Mouse (Mus musculus): Measurements from ENCODE around the gene Haao. TPM values are rescaled to one million over a fixed set of nuclear protein-coding genes. Genes with fewer than 3 reads are reported as not detected.

Gene Haao
- polyA plus RNA-seq (2012; fragmentation: generic; extraction: Trizol), result not detected
- long read RNA-seq, experiment 1, result 0 reads
- long read RNA-seq, experiment 2, result 0 reads

DNA sequence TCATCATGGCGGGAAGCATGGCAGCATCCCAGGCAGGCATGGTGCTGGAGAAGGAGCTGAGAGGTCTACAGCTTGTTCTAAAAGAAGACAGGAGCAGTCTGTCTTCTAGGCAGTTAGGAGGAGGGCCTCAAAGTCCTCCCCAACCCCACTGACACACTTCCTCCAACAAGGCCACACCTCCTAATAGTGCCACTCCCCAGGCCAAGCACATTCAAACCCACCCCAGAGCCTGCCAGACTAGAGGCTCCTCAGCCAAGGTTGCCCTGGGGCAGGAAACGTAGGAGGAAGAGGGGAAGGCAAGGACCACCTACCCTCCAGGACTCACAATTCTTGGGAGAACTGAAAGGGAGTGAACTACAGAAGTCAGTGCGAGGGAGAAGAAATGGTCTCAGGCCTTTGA is at the start of gene Haao:
Gene Haao (minus strand): TSS at position 149 of the 400 bp plus-strand sequence.
- Histone ChIP-seq H3K79me3 (ENCODE audit: low read depth) (no peaks in the 10 kb centered on the region), H3ac (ENCODE audit: control insufficient read depth, insufficient read length, low read depth) (no peak within 1 kb of the TSS), H3K4me3 (ENCODE audit: insufficient read depth, poor library complexity, severe bottlenecking) (no peak within 1 kb of the TSS), H3K36me3 (ENCODE audit: control insufficient read depth, insufficient read depth) (no peaks in the 10 kb centered on the region), H3K27me3 (ENCODE audit: control insufficient read depth, insufficient read depth, insufficient read length) (no peaks in the 10 kb centered on the region), H3K79me2 (ENCODE audit: control insufficient read depth, insufficient read depth) (no peaks in the 10 kb centered on the region)
- no peak for TF ChIP-seq MYOG (IDR thresholded peaks at IDR 0.05; ENCODE audit: control insufficient read depth, extremely low read depth, insufficient read length)
- no peak for TF ChIP-seq MYOD1 (IDR thresholded peaks at IDR 0.05; ENCODE audit: control insufficient read depth, insufficient read length, low read depth)
- TF ChIP-seq CEBPB (IDR thresholded peaks at IDR 0.05; ENCODE audit: low read depth), result no peak

DNA sequence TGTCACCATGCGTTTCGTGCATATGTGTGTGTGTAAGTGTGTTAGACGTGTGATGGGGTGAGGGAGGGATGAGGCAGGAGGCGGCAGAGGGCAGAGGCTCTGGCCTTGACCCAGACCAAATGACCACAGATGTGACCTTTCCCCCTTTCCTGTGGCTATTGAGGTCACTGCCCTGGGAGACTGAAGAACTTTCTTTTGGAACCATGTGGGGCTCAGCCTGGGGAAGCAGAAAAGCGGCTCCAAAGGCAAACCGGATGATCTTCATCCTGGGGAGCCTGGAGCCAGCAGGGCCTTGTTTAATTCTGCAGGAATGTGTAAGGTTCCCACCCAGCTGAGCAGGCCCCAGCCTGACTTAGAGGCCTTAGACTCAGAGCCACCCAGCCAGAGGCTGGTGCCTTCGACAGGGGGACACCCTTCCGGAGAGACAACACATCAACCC is 49.6 kb upstream of the Haao start:
- no peak overlapping the region for H3ac ChIP-seq (ENCODE audit: control insufficient read depth, insufficient read length, low read depth)
- no peaks in the 10 kb centered on the region for H3K79me2 ChIP-seq (ENCODE audit: control insufficient read depth, insufficient read depth)
- no peaks in the 10 kb centered on the region for H3K36me3 ChIP-seq (ENCODE audit: control insufficient read depth, insufficient read depth)
- peaks cover 12% of the 10 kb centered on the region for H3K27me3 ChIP-seq (ENCODE audit: control insufficient read depth, insufficient read depth, insufficient read length)
- TF ChIP-seq FOSL1 (IDR thresholded peaks at IDR 0.05; ENCODE audit: insufficient read depth, low read length, poor library complexity, severe bottlenecking), result no peak
- TF ChIP-seq CTCF (IDR thresholded peaks at IDR 0.05; ENCODE audit: control insufficient read depth, insufficient read depth, insufficient read length), result no peak
- no peak for TF ChIP-seq USF1 (IDR thresholded peaks at IDR 0.05; ENCODE audit: low read depth)
- no peak for TF ChIP-seq MYOG (IDR thresholded peaks at IDR 0.05; ENCODE audit: control insufficient read depth, extremely low read depth, insufficient read length)
- TF ChIP-seq MAX (IDR thresholded peaks at IDR 0.05), result no peak
- H3K79me3 ChIP-seq (ENCODE audit: low read depth), result no peaks in the 10 kb centered on the region
- no peak overlapping the region for H3K4me3 ChIP-seq (ENCODE audit: insufficient read depth, poor library complexity, severe bottlenecking)

DNA sequence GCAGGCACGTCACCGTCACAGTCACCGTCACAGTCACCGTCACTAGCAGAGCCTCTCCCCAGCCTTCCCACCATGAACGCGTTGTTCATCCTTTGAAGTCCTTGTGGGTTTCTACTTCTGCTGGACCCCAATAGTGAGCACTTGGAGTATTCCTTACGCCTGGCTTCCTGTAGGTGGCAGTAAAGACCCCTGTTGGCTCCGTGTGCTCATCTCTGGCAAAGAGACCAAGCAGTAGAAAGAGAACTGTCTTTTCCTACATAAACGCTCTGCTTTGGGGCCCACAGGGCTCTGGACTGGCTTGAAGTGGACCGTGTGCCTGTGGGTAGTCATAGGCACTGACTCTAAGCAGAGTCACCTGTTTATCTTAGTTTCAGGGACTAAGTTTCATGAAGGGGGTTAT is 49.0 kb upstream of the Haao start:
- H3ac ChIP-seq (ENCODE audit: control insufficient read depth, insufficient read length, low read depth), result no peak overlapping the region

DNA sequence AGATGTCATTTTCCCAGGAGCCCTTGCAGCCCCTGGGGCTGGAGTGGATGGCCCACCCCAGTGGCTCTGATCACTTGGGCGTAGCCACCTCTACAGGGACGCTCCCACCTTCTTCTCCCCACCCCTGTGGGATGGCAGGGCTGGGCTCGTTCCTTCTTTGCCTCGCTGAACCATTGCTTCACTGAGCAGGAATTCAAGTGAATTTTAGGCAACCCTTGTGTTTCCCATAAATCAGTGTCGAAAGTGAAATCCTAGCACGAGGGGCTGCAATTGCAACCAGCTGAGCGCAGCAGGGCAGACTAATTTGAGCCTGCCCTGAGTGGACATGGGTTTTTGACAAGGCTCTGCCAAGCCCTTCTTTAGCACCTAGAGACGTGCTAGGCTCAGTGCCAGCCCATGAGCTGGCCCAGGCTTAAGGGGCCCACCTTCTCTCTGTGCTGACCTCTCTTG is 47.6 kb upstream of the Haao start:
- Histone ChIP-seq H3K36me3 (ENCODE audit: control insufficient read depth, insufficient read depth) (no peaks in the 10 kb centered on the region), H3K4me3 (ENCODE audit: insufficient read depth, poor library complexity, severe bottlenecking) (no peak overlapping the region), H3K79me2 (ENCODE audit: control insufficient read depth, insufficient read depth) (no peaks in the 10 kb centered on the region), H3K27me3 (ENCODE audit: control insufficient read depth, insufficient read depth, insufficient read length) (peaks cover 5% of the 10 kb centered on the region), H3ac (ENCODE audit: control insufficient read depth, insufficient read length, low read depth) (no peak overlapping the region), H3K79me3 (ENCODE audit: low read depth) (no peaks in the 10 kb centered on the region)
- no peak for TF ChIP-seq MAX (IDR thresholded peaks at IDR 0.05)
- no peak for TF ChIP-seq MYOG (IDR thresholded peaks at IDR 0.05; ENCODE audit: control insufficient read depth, extremely low read depth, insufficient read length)
- TF ChIP-seq USF1 (IDR thresholded peaks at IDR 0.05; ENCODE audit: low read depth), result no peak
- no peak for TF ChIP-seq CEBPB (IDR thresholded peaks at IDR 0.05; ENCODE audit: low read depth)
- no peak for TF ChIP-seq CTCF (IDR thresholded peaks at IDR 0.05; ENCODE audit: control insufficient read depth, insufficient read depth, insufficient read length)
- no peak for TF ChIP-seq FOSL1 (IDR thresholded peaks at IDR 0.05; ENCODE audit: insufficient read depth, low read length, poor library complexity, severe bottlenecking)
- no peak for TF ChIP-seq MYOD1 (IDR thresholded peaks at IDR 0.05; ENCODE audit: control insufficient read depth, insufficient read length, low read depth)

More for the DNA sequence above, 49.0 kb upstream of the Haao start:
- Histone ChIP-seq H3K4me3 (ENCODE audit: insufficient read depth, poor library complexity, severe bottlenecking) (no peak overlapping the region), H3K79me2 (ENCODE audit: control insufficient read depth, insufficient read depth) (no peaks in the 10 kb centered on the region), H3K36me3 (ENCODE audit: control insufficient read depth, insufficient read depth) (no peaks in the 10 kb centered on the region), H3K79me3 (ENCODE audit: low read depth) (no peaks in the 10 kb centered on the region), H3K27me3 (ENCODE audit: control insufficient read depth, insufficient read depth, insufficient read length) (peaks cover 12% of the 10 kb centered on the region)
- no peak for TF ChIP-seq FOSL1 (IDR thresholded peaks at IDR 0.05; ENCODE audit: insufficient read depth, low read length, poor library complexity, severe bottlenecking)
- peak; percentile 22 for TF ChIP-seq CTCF (IDR thresholded peaks at IDR 0.05; ENCODE audit: control insufficient read depth, insufficient read depth, insufficient read length)

DNA sequence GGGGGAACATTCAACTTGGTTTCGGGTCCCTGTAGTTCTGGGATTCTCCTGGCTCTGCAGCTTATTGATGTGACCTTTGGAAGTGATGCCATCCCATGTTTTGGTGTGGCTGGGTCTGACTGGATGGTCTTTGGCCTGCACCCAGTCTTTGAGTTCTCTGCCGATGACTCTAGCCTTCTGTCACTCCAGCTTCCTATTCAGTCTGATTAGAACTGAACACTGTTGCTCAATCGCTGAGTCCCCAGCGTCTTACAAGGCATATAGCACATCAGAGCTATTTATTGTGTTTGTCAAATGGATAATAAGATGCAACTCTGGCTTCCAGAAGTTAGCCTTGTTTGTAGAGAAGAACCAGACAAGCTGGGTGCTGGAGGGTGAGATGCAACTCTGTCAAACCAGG is 45.4 kb upstream of the Haao start:
- Histone ChIP-seq H3K4me3 (ENCODE audit: insufficient read depth, poor library complexity, severe bottlenecking) (no peak overlapping the region), H3K79me3 (ENCODE audit: low read depth) (no peaks in the 10 kb centered on the region), H3K27me3 (ENCODE audit: control insufficient read depth, insufficient read depth, insufficient read length) (no peaks in the 10 kb centered on the region), H3K79me2 (ENCODE audit: control insufficient read depth, insufficient read depth) (no peaks in the 10 kb centered on the region), H3ac (ENCODE audit: control insufficient read depth, insufficient read length, low read depth) (no peak overlapping the region), H3K36me3 (ENCODE audit: control insufficient read depth, insufficient read depth) (no peaks in the 10 kb centered on the region)
- TF ChIP-seq MYOG (IDR thresholded peaks at IDR 0.05; ENCODE audit: control insufficient read depth, extremely low read depth, insufficient read length) (no peak), CTCF (IDR thresholded peaks at IDR 0.05; ENCODE audit: control insufficient read depth, insufficient read depth, insufficient read length) (no peak), USF1 (IDR thresholded peaks at IDR 0.05; ENCODE audit: low read depth) (no peak), FOSL1 (IDR thresholded peaks at IDR 0.05; ENCODE audit: insufficient read depth, low read length, poor library complexity, severe bottlenecking) (no peak), MYOD1 (IDR thresholded peaks at IDR 0.05; ENCODE audit: control insufficient read depth, insufficient read length, low read depth) (no peak), CEBPB (IDR thresholded peaks at IDR 0.05; ENCODE audit: low read depth) (no peak), MAX (IDR thresholded peaks at IDR 0.05) (no peak)

DNA sequence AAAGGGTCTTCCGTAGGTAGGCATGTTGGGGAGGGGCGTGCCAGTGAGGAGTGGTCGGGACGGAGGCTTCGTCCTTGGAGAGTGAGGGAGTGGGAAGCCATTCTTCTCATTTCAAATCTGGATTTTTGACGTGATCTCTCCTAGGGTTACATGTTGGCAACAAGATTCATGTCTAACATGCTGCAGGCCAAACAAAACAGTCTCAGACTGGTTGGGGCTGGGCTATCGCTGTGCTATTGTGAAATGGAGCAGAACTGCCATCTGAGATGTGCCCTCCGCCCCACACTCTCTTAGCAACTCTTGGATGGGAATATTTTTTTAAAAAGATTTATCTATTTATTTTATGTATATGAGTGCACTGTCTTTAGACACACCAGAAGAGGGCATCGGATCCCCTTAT is 44.1 kb upstream of the Haao start:
- Histone ChIP-seq H3K4me3 (ENCODE audit: insufficient read depth, poor library complexity, severe bottlenecking) (no peak overlapping the region), H3K79me3 (ENCODE audit: low read depth) (no peaks in the 10 kb centered on the region), H3K27me3 (ENCODE audit: control insufficient read depth, insufficient read depth, insufficient read length) (no peaks in the 10 kb centered on the region), H3ac (ENCODE audit: control insufficient read depth, insufficient read length, low read depth) (no peak overlapping the region), H3K36me3 (ENCODE audit: control insufficient read depth, insufficient read depth) (no peaks in the 10 kb centered on the region), H3K79me2 (ENCODE audit: control insufficient read depth, insufficient read depth) (no peaks in the 10 kb centered on the region)
- TF ChIP-seq CTCF (IDR thresholded peaks at IDR 0.05; ENCODE audit: control insufficient read depth, insufficient read depth, insufficient read length), result no peak
